Mouse (Mus musculus): ENCODE results near the gene Inip.
A peak's percentile ranks its signal among the peaks of the same experiment; 100 is the strongest.

Gene Inip

DNA sequence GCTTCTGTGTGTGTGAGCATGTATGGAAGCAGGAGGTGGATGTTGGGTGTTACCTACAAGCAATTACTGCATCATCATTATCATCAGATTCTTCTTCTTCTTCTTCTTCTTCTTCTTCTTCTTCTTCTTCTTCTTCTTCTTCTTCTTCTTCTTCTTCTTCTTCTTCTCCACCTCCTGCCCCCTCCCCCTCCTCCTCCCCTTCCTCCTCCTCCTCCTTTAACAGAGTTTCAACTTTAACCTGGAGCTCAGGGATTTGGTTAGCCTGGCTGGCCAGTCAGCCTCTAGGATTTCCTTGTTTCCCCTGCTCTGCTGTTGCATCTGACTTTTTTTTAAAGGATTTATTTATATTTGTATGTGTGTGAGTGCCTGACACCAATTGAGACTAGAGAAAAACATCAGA is at the start of gene Inip:
Gene Inip, minus strand, starts transcription at position 101 of the 400 bp plus-strand sequence.
- DNase-seq (ENCODE audit: low read depth) = no peak

DNA sequence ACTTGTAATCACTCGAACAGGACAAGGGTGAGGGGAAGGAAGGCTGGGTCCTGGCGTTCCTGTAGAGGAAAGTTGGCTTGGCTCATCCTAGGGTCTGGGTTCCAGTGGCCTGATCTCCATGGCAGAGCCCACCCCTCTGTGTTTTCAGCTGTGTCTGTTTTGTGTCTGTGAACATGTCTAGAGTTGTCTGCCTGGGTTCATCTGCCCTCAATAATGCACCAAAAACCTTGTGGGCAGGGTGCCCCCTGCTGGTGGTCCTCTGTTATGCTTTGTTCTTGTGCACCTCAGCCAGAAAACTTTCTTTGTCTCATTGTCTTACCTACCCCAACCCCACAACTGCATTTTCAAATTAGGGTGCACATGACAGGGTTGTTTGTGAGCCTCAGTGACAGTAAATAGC is 48.8 kb upstream of the Inip start:
- peak; percentile 81 for DNase-seq (ENCODE audit: low read depth)

DNA sequence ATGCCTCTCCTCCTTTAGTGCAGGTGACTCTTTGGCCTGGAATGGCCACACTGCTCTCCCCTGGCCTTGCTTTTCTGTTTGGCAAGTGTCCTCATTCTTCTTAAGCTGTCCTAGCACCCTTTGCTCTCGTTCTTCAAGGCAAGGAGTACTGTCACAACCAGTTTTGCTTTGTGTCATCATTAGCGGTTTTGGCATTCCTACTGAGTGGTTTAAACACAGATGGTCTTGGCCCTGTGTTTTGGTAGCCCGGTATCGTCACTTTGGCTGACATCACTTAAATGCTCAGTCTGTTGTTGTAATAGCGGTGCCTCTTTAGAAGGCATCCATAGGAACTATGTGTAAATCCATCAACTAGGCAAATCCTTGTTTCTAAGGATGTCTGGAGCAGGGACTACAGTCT is 46.1 kb upstream of the Inip start:
- no peak for DNase-seq (ENCODE audit: low read depth)

DNA sequence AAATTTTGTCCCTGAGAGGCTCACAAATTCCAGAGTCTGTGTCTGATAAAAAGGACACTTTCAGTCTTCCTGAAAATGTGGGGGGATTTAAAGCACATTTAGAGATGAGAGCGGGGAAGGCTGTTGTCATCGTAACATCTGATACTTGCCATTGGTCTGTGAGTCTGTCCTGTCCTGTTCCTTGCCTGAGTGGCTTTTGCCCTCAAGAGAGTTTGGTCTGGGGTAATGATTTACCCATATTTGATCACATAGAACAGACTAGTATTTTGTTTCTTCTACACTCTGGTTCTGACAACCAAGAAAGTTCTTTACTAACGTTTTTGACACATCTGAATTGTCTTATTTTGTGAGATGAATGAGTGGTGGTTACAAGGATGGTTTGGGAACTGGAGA is 43.9 kb upstream of the Inip start:
- no peak for DNase-seq (ENCODE audit: low read depth)

DNA sequence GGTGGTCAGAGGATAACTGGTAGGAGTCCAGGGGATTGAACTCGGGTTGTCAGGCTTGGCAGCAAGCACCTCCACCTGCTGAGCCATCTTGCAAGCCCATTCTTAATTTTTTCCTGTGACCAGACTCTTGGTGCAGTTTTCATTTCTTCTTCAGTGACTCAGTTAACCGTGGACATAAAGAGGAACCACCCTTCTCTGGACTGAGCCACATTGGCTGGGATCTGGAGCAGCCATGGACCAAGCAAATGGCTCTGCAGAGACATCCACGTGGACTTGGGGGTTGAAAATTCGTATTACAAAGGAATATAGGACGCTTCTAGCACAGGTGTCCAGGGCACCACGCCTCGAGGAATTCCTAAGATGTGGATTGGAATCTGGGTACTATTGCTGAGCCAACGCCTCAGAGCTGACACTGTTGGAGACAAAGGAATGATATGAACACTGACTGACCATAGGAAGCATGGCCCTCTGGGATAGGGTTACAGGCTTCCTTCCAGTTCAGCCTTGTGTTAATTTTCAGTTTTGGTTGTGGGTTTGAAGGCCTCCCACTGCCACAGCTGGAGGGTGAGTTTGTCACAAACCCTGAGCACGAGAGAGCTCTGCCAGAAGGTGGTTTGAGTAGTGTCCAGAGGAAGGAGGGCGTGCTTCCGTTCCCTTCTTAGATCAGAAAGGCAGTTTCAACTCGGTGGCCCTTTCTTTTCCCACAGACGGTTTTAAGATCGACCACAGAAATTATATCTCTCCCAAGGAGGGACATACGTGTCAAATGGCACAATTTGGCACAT is 43.3 kb upstream of the Inip start:
- DNase-seq (ENCODE audit: low read depth) = peak; percentile 98

DNA sequence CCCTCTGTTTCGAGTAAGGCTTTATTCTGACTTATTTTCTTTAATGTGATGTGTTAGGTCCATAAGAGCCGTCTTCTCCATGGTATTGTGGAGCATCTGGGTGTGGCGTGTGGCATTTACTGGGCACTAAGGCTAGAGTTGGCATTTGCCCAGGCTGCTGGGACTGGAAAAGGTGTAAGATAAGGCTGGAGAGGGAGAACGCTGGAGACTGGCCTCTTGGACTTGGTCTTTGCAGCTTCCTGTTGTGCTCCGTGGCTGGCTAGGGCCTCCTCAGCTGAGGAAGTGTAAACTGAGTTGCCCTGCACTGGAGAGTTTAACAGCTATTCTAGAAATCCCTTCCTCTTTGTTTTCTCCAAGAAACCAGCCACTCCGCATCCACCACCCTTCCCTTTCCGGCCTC is 36.3 kb upstream of the Inip start:
- DNase-seq (ENCODE audit: low read depth) = peak; percentile 81

DNA sequence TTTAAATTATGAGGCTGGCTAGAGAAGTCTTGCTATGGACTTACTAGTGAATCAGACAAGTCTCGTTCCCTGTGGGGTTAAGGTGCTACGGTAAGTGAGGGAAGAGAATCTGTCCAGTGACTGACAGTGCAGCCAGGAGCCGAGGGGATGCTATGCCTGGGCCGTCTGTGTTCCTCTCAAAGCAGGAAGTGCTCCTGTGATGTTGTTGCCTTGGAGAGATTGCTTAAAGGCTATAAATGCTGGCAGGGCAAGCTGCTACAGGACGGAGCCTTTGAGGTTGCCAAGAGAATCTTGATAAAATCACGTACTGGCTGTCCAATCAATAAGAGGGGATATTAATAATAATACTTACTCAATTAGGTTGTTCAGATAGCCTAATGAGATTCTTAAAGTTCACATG is 31.4 kb upstream of the Inip start:
- no peak for DNase-seq (ENCODE audit: low read depth)

DNA sequence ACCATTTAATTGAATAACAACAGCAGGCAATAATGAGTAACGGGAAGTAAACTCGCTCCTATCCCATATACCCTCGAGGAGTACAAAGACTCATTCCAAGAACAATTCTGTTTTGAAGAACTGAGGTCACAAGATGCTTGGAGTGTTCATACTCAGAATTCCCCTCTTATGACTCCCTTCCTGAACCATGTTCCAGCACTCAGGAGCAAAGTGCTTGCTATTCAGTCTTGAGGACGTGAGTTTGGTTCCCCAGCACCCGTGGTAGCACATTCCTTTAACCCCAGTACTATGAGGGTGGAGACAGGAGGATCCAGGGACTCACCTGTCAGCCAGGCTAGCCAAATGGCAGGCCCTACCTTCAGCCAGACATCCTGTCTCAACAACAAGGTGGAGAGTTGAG is 29.6 kb upstream of the Inip start:
- DNase-seq (ENCODE audit: low read depth) = no peak

DNA sequence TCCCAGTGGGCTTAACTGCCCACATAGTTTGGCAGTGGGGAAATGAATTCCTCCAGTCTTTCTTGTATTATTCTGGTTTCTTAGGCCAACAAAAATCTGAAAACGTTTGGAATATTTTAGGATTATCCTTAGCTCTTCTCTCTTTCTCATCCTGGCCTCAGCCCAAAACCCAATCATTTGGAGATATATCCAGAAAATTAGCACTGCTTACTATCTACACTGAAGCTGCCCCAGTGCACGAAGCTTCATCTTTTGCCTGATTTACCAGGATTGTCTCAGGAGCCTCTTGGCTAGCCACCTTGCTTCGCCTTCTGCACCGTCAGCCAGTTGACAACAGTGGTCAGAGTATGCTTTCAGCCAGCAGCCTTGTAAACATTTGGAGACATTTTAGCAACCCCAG is 27.7 kb upstream of the Inip start:
- DNase-seq (ENCODE audit: low read depth) = no peak

DNA sequence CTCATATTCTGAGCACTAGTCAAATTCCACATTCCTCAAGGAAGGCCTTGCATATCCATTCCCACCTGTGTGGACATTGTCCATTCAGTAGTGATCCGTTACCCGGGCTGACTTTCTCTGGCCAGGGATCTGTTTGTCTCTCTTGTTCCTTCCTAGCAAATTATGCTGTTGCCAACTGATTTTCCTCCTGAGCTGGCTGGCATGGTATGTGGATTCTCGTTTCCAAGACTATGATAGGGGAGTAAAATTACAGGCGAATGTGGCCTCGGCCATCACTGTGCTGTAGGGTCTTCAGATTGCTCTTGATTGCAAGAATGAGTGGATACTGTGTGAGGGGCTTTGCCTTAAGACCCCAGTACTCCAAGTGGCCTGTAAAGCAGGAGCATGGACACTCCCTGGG is 25.0 kb upstream of the Inip start:
- DNase-seq (ENCODE audit: low read depth) = no peak

DNA sequence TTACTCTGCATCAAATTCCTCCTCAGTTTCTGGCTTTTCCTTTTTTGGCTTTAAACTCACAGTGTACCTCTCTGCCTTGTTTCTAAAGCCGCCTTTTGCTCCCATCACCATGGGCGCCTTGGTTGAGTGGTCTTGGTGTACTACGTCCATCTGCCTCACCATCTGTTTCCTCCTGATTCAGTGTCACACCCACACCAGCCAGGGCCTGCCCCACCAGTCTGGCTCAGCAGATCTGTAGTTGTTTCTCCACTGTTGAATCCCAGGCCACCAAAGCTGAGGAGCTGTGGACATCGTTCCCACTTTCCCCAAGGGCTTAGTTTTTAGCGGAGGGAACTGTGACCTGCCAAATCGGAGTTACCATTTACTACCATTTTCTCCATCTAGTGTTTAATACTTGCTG is 24.2 kb upstream of the Inip start:
- peak; percentile 77 for DNase-seq (ENCODE audit: low read depth)

DNA sequence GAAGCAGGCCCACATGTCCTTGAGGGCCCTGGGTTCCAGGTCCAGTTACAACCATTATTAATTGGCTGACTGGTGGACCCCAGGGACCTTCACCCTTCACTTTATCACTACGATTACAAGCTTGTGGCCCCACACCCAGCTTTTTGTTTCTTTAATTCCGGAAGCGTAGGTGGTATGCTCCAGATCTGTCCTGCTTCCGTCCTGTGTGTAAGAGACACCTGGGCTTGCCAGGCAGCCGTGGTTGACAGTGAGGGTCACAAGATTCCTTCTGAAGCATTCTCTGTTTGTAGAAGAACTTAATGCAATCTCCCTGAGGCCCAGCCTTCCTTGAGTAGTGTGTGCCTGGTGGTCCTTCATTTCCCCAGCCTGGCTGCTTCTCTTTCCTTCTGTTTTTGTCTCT is 23.5 kb upstream of the Inip start:
- no peak for DNase-seq (ENCODE audit: low read depth)

DNA sequence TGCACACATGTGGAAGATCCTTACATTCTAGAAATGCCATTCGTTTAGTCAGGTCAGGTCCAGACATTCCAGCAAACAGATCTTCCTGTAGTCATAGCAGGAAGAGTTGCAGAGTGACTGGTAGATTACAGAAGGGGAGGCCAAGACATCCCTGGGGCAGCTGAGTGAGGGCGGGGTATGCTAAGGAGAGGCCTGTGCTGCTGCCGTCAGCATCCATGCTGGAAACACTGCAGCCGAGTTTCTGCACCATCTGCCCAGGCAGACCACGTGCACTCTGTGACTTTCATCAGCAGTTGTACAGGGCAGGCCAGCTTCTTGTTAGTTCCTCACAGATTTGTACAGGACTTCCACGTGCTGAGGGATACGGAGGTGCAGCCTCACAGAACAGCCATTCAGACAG is 22.1 kb upstream of the Inip start:
- no peak for DNase-seq (ENCODE audit: low read depth)

DNA sequence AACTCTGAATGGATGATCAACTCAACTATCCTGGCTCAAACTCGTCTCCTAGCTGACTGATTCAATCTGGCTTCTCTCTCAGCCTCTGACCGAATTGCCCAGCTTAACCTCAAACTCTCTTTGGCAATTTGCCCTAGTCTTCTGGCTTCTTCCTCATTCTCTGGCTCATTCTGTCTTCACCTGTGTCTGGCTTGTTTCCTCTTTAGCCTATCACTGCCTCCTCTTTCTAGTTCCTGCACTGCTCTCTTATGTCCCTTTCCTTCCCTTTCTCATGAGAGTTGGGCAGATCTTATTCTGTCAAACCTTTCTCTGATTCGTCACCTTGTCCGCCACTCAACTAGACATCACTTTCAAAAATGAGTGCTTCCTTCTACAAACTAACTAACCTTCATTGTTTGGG is 20.7 kb upstream of the Inip start:
- peak; percentile 79 for DNase-seq (ENCODE audit: low read depth)

DNA sequence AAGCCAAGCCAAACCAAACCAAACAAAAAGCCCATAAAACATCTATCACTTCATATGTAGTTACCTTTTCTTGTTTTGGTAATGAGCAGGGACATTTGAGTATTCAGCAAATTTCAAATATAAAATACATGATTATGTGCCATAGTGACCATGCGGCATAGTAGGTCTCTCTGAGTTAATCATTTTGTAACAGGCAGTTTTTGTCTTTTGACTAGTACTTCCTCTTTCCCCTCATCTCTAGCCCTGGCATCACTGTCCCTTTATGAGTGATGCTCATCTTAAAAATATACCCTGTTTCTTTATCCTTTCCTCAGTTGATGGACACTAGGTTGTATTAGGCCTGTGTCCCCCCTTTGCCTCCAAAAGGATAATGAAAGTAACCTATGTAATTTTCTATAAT is 20.1 kb upstream of the Inip start:
- DNase-seq (ENCODE audit: low read depth) = no peak

DNA sequence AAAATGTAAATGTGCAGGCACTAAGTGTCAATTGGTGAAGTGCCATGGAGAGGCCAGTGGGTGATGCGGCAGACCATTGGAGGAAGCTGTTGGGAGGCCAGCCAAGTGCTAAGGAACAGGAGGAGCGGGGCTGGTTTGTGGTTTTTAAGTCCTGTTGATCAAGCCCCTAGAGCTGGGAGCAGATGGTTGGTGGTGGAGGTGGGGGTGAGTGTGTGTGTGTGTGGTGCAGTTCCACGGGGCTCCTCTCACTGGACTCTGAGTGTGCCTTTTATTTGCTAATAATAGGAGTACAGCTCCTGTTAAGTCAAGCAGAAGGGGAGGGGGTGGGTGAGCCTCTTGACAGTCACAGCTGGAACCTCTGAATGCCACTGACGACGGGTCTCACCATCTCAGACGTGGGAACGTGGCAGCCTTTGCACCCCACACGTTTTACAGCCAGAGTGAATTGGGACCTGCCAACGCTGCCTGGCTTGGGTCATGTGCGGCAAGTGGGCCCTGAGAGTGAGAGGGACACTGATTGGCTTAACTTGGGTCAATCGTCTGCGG is 18.2 kb upstream of the Inip start:
- DNase-seq (ENCODE audit: low read depth) = peak; percentile 94

DNA sequence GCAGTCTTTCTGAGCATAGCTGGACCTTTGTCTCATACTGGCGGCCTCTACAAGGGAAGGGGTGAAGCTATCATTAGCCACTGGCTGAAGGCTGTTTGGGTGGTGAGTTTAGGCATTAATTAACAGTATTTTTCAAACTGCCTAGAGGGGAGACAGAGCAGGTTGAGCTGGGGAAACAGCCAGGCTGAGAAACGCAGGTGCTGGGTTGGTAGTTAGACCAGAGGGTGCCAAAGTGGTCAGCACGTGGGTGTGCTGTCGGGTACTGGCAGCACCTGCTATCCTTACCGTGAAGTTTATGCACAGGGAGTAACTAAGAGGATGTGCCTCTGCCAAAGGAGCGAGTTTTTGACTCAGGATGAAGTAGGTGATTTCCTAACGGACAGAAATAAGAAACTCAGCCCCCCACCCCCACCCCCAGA is 17.7 kb upstream of the Inip start:
- DNase-seq (ENCODE audit: low read depth) = no peak

DNA sequence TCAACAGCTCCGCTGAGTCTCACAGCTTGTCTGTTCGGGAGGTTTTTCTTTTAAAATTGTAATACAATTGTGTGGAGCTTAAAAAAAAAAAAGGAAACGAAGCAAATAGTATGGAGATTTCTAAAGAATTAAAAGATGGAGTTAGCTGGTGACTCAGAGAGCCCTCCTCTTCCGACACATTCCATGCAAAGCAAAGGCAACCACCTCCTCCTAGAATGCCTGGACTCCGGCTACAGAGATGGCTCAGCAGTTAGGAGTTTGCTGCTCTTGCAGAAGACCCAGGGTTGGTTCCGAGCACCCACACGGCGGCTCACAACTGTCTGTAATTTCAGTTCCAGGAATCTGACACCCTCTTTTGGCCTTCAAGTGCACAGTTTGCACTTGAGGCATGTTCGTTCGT is 17.1 kb upstream of the Inip start:
- DNase-seq (ENCODE audit: low read depth) = no peak

DNA sequence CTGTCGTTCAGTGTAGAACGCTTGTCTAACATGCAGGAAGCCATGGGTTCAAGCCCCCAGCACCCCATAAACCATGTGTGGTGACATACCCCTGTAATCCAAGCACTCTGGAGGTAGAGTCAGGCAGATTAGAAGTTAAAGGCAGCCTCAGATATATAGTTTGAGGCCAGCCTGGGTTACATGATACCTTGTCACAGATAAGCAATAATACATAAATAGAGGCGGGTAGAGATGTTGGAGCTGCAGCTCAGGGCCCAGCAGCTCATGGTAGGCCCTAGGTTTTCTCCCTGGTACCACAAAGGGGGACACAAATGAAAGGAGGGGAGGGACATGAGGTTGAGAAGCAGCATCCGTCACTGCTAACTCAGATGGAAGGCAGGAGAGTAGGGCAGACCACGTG is 16.4 kb upstream of the Inip start:
- DNase-seq (ENCODE audit: low read depth) = no peak

DNA sequence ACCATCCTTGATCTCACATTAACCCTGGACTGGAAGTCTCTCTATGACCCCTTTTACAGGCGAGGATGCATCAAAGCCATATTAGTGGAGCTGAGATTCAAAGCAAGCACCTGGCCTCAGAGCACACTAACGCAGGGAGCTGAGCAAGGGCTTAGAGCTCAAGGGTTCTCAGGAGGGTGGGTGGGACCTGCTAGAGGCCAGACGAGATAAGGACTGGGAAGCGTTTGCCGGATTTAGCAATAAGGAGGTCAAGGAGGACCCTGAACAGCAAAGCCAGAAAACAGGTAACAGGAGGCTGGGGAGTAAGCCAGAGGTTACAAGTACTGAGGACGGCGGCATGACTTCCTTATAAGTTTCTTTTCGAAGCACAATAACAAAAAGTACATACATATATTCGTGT is 15.1 kb upstream of the Inip start:
- no peak for DNase-seq (ENCODE audit: low read depth)

DNA sequence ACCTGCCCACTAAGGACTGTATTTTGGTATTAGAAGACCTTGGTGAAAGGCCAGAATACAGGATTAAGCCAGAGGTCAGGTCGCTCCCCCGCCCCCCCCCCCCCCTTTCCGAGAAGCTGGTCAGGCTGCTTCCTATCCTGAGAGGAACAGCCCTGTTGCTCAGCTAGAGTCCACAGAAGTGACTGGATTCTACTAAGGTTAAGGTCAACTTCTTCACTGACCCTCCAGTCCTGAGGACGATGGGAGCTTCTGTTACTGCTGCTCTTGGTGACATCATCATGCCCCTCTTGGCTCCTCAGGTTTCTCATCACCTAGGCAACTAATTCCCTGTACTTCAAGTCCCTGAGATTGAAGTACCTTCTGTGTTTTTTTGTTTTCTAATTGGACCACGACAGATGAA is 14.6 kb upstream of the Inip start:
- DNase-seq (ENCODE audit: low read depth) = no peak

DNA sequence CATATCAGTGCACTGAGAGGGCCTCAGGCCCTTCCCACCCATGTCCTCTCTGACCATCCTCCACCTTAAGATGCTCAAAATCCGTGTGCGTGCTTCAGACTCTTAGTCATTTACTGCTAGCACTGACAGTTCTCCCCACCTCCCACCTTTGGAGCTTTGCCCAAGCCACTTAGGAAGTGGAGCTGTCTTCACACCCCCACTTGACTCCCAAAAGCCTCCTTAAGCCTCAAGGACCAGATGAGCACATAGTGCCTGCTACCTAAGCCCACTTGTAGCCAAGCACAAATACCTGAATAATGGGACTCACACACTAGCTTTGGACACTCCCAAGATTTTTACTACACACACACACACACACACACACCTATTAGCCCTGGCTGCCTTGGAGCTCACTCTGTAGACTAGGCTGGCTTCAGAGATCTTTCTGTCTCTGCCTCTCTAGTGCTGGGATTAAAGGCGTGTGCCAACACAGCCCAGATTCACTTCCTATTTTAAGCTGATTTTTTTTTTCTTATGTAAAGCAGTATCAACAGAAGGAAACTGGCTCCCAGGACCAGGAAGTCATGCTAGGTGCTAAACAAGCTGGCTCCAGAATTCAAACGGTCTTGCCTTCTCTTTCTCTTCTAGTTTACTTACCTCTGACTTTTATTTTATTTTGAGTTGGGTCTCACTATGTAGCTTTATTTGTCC is 13.9 kb upstream of the Inip start:
- peak; percentile 67 for DNase-seq (ENCODE audit: low read depth)

DNA sequence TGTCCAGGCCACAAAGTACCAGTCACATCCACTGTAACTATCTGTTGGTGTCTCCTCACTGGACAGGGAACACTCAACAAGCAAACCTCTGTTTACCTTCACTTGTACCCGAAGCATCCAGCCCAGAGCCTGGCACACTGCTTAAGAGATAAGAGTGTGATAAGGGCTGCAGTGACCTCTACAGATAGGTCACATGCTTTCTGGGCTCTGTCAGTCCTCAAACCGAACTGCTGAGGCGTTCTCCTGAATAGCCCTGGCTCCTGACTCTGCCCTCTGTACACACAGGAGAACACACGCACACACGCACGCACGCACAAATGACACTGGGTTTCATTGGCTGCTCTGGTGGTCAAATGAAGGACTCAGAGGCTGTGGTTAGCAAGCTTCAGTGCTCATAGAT is 12.7 kb upstream of the Inip start:
- DNase-seq (ENCODE audit: low read depth) = peak; percentile 44

DNA sequence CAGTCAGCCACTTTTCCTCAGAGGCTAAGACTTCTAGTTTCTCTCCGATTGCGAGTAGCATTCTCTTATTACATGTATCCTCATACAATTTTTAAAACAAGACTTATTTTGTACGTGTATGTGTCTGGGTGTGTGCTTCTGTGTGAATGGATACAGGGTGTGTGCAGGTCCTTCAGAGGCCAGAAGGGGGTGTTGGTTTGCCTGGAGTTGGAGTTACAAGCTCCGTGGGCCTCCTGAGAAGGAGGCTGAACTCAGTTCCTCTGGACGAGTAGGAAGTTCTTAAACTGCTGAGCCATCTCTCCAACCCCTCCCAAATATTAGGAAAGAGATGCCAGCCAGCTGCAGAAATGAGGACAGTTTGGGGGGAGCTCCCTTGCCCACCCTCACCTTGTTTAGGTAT is 7.0 kb upstream of the Inip start:
- DNase-seq (ENCODE audit: low read depth) = peak; percentile 77

Measured in 416B (cell line).